Mouse (Mus musculus): ENCODE results near the gene Rab8b.
A peak's percentile ranks its signal among the peaks of the same experiment; 100 is the strongest.
"Not testable (repeated sequence)": the region's sequence is repeated elsewhere in the genome, so short reads cannot be mapped to it uniquely, and the experiment has no call there.

Gene Rab8b

GRCm38 (mm10) chr9:66917216-66917891, 2.1 kb downstream of the Rab8b start:
- no peak for DNase-seq (ENCODE audit: low spot score)

GRCm38 (mm10) chr9:66915869-66916785, 3.4 kb downstream of the Rab8b start:
- peak; percentile 77 for DNase-seq (ENCODE audit: low spot score)

- DNase-seq (ENCODE audit: low spot score) = peak; percentile 53
These were observed 4.1 kb downstream of the Rab8b start for GRCm38 (mm10) chr9:66915401-66915800.

GRCm38 (mm10) chr9:66914540-66914939, 4.9 kb downstream of the Rab8b start:
- no peak for DNase-seq (ENCODE audit: low spot score)

GRCm38 (mm10) chr9:66913254-66913934, 6.1 kb downstream of the Rab8b start:
- not testable (repeated sequence) for DNase-seq (ENCODE audit: low spot score)

GRCm38 (mm10) chr9:66912304-66912703, 7.2 kb downstream of the Rab8b start:
- DNase-seq (ENCODE audit: low spot score) = no peak

- no peak for DNase-seq (ENCODE audit: low spot score)
These were observed 8.8 kb downstream of the Rab8b start for GRCm38 (mm10) chr9:66910677-66911076.

- DNase-seq (ENCODE audit: low spot score) = no peak
These were observed 9.6 kb downstream of the Rab8b start for GRCm38 (mm10) chr9:66909922-66910321.

- no peak for DNase-seq (ENCODE audit: low spot score)
These were observed 11.6 kb downstream of the Rab8b start for GRCm38 (mm10) chr9:66907746-66908397.

GRCm38 (mm10) chr9:66907126-66907525, 12.4 kb downstream of the Rab8b start:
- DNase-seq (ENCODE audit: low spot score) = no peak

- no peak for DNase-seq (ENCODE audit: low spot score)
These were observed 13.5 kb downstream of the Rab8b start for GRCm38 (mm10) chr9:66905990-66906389.

- no peak for DNase-seq (ENCODE audit: low spot score)
These were observed 20.0 kb downstream of the Rab8b start for GRCm38 (mm10) chr9:66899526-66899925.

GRCm38 (mm10) chr9:66899072-66899471, 20.4 kb downstream of the Rab8b start:
- no peak for DNase-seq (ENCODE audit: low spot score)

GRCm38 (mm10) chr9:66897851-66898250, 21.6 kb downstream of the Rab8b start:
- DNase-seq (ENCODE audit: low spot score) = peak; percentile 64

GRCm38 (mm10) chr9:66896951-66897350, 22.5 kb downstream of the Rab8b start:
- no peak for DNase-seq (ENCODE audit: low spot score)

GRCm38 (mm10) chr9:66895995-66896394, 23.5 kb downstream of the Rab8b start:
- peak; percentile 31 for DNase-seq (ENCODE audit: low spot score)

GRCm38 (mm10) chr9:66895035-66895779, 24.3 kb downstream of the Rab8b start:
- no peak for DNase-seq (ENCODE audit: low spot score)

GRCm38 (mm10) chr9:66894421-66894820, 25.1 kb downstream of the Rab8b start:
- no peak for DNase-seq (ENCODE audit: low spot score)

- DNase-seq (ENCODE audit: low spot score) = not testable (repeated sequence)
These were observed 27.0 kb downstream of the Rab8b start for GRCm38 (mm10) chr9:66892456-66892855.

- peak; percentile 51 for DNase-seq (ENCODE audit: low spot score)
These were observed 31.4 kb downstream of the Rab8b start for GRCm38 (mm10) chr9:66887960-66888610.

All from T-cell, adult 2 months (primary cell).